Mouse (Mus musculus) heart, adult 8-10 months (tissue): ENCODE data around the gene Sae1. TPM values are rescaled to one million over a fixed set of nuclear protein-coding genes. Genes with fewer than 3 reads are reported as not detected.

ENCODE experiments used
- DNase-seq: peaks from one replicate; pipeline ENCODE4 v3.0.0; 2022; ENCODE audit warnings: low spot score
- total RNA-seq, 4 experiments: library from RNA; stranded (reverse); gene quantifications; 2 replicates each; pipeline ENCODE4 v1.2.4; 2022

Gene Sae1
- total RNA-seq = 10 to 100 TPM; 31.6 to 38.8 (median 36.1) TPM

DNA sequence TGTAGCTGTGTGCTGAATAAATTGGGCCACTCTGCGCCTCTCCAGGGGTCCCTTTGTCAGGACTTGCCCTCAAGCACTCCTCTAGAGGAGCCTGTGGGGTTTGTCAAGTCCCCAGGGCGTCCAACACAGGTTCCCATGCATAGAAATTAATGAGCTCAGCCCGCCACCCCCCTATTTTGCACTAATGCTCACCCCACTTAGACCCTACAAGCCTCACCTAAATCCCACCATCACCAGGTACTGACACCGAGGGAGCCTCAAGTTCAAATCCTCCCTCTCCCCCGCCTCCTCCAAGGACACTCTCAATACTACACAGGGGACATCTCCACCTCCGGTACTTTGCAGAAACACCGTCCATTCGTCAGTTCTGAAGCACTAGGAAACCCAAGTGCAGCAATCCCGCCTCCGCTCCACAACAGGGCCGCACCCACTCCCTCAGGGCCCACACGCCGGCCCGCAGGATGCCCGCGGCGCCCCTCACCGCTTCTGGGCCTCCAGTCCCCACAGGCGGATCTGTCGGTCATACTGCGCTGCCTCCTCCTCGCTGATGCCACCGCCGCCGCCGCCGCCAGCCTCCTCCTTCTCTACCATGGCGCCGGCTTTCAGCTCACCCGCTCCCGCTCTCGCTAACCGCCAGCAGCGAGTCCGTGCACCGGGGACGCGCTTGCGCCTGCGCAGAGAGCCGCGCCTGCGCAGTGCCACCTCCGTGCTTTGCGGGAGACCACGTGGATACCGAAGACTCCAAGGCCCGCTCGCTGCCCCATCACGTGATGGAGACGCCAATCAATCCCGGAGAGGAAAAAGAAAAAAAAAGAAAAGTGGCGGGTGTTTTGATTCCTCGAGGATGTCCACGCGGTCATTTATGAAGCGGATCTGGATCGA, at the start of gene Sae1:
TSS of gene Sae1 (minus strand) at position 647 of the 882 bp plus-strand sequence.
- peak; percentile 97 for DNase-seq

DNA sequence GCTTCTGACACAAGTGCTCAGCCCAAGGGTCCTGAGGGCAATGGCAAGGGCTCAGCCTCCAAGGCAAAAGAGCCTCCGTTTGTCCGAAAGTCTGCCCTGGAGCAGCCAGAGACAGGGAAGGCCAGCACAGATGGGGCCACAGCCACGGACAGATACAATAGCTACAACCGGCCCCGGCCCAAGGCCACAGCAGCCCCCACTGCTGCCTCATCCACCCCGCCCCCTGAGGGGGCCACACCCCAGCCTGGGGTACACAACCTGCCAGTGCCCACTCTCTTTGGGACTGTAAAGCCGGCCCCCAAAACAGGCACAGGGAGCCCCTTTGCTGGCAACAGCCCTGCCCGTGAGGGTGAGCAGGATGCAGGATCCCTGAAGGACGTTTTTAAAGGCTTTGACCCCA, 47.5 kb upstream of the Sae1 start:
- DNase-seq = no peak

DNA sequence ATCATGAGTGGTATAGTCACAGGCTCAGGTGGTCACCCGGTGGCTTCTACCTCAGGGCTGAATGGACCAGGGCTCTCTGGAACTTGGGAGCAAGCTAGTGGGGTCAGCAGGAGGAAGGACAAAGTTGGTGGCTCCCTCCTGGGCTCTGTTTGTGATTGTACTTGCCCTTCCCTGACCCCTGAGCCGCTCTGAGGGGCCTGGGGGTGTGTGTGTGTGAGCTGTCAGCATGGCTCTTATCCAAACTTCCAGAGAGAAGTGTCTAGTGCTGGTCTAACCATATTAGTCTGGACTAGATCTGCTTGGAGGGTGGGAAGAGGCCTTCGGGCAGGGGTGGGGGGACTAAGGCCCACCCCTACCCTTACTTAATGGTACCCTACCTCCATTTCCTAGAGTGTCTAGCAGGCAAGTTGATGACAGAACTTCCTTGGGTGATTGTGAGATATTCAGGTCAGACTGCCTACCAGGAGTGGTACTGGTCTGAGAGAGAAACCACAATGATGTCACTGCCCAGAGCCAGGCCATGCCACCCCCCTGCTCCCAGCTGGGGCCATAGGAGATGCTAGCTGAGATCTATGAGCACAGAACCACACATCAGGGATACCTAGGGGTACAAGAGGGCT, 45.9 kb upstream of the Sae1 start:
- no peak for DNase-seq

DNA sequence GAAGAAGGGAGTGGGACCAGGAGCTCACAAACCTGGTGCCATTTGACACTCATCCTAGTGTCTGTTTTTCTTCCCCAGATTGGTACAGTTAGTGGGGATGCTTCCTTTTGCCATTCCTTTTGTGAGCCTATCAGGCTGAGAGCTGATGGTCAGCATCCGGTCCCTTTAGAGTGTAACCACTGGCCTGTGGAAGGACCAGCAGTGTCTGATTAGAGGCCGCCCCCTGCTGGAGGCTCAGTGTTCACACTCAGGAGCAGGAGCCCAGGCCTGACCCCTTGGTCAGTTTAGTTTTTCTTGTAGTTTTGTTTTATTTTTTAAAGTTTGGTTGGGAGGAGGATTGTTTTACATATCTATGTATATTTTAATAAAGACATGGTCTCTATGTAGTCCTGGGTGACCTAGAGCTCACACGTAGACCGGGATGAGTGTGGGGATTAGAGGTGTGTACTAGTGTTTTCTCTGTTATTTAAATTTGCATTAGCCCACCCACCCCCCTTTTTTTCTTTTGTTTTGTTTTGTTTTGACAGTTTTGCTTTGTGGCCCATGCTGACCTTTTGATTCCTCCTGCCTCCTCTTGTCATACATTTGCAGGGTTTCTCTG, 38.6 kb upstream of the Sae1 start:
- DNase-seq = peak; percentile 87

DNA sequence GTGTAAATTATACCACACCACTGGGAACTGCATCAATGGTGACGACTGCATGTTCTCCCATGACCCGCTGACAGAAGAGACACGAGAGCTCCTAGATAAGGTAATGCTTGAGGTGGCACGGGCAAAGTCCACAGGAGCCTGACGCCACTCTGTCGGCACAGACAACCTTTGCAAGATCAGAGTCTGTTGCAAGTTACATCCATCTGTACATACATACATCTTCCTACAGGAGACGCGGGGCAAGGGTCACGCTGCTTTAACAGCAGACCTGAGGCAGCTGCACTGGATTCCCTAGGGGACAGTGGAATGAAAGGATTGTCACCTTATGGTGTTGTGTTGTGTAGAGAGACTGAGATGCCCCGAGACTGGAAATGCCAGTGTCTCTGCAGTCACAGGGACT, 38.1 kb upstream of the Sae1 start:
- no peak for DNase-seq

DNA sequence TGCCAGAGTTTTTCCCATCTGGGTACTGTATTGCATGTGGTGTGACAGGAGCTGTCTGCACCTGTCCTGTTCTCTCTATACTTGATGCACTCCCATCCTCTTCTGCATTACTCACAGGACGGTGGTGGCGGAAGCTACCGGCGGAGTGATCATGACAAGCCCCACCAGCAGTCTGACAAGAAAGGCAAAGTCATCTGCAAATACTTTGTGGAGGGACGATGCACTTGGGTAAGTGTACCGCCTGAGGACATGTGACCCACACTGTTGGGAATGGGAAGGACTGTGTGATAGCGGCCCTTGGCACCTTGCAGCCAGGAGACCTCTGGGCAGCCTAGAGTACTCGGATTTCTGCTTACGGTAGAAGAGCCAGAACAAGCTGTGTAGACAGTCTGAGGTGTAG, 36.1 kb upstream of the Sae1 start:
- DNase-seq = no peak

DNA sequence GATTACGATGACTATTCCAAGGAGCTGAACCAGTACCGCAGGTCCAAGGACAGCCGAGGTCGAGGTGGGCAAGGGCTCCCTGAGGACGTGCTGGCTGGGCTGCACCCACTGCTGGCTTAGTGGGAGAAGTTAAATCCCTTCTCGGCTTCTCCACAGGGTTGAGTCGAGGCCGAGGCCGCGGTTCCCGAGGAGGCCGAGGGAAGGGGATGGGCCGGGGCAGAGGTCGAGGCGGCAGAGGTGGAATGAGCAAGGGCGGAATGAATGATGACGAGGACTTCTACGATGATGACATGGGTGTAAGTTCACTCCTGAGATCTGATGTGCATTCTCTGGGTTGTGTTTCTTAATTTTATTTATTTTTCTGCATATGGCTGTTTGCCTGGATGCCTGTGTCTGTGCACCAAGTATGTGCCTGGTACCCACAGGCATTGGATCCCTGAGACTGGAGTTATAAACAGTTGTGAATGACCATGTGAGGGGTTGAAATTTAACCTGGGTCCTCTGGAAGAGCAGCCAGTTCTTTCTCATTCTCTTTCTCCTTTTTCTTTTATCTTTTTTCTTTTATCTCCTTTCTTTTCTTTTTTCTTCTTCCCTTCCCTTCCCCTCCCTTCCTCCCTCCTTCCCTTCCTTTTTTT, 34.7 kb upstream of the Sae1 start:
- DNase-seq = no peak

DNA sequence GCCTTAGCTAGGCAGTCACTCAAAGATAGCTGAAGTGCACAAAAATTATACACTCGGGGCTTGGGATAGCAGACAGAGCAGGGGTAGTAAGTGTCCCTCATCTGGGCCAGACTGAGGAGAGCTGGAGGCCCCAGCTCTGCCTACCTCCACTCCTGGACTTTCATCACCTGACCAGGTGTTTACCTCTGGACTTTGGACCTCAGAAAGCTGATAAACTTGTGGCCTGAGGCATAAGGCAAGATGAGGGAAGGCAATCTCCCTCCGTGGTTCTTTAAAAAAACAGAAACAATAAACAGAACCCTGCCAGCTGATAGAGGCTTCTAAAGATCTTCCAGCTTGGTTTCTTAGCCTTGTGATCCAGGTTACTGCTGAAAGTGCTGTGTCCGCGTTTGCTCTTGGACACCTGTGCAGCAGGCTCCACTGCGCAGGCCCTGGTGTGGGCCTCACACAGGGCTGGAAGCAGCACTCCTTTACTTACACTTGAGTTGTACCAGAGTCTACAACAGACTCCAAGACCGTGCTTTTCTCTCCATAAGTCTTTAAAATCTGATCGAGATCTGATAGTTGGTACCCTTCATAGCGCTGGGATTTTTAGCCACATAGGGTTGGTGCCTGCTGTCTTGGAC, 33.0 kb upstream of the Sae1 start:
- DNase-seq = no peak

DNA sequence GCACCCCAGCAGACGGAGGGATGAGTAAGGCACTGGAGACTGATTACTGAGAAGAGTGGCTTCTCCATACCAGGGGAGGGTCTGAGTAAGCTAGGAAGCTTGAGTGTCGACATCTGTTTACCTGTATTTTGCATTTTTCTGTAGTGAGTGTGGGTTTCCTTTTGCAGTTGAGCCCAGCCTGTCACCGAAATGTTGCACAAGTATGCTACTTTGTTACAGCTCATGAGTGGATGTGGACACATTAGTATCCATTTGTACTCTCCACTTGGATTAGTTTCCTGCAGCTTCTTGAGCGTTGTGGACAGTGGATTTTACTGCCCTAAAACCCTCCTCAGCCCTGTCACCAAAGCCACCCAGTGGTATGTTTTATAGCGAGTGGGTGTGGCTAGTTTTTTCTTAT, 31.1 kb upstream of the Sae1 start:
- no peak for DNase-seq

DNA sequence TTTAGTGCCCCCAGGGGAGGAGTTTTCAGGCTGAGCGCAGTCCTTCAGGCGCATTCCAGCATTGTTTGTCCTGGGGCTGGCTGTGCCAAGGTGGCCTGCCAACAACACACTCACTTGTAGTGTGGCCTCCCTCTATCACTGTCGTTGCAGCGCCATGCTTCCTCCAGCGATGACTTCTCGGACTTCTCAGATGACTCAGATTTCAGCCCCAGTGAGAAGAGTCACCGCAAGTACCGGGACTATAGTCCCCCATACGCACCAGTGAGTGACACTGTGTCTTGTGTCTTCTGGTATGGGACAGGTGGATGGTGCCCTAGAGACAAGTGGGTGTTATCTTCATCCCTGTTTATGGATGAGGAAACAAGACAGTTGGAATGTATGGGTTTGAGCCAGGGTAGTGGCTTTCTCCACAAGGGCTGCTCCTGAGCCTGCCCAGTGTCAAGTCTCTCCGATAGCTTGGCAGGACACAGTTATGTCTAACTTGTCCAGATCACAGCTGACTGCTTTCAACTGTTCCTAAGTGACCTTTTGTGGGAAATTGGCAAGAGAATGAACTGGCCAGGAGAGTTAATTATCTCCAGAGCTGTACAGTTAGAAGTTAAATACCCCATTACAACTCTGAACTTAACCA, 29.6 kb upstream of the Sae1 start:
- peak; percentile 66 for DNase-seq

DNA sequence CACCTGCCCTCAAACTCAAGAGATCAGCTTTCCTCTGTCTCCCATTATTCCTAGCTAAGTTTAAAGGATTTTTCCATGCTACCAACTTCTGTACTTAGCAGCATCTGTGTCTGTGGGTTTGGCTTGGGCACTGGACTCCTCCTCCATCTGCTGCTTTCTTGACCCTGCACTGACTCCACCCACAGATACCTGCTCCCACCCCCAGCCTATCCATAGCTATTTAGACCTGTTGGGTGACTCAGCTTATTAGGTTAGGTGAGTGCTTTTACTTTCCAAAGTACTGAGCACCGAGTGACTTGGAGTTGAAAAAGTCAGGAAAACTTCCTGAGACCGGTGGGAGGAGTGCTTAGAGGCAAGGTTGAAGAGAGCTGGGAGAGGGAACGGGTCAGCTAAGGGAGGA, 27.8 kb upstream of the Sae1 start:
- DNase-seq = no peak

DNA sequence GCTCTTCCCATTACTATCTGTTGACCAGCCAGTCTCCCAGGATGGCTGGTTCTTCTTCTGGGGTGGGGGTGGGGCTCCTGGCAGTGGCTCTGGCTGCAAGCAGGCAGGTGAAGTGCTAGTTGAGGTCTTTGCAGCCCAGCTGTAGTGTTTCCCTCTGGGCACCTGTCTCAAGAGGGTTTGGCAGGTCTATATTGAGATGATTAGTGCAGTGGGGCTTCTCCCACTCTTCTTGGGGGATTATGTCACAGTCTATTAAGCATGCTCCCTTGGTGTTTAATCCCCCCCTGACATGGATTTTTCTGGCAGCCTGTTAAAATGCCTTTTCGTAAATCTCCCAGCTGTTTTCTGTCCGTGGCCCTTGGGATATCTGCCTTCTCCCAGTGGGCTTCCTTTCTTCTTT, 25.3 kb upstream of the Sae1 start:
- DNase-seq = no peak

DNA sequence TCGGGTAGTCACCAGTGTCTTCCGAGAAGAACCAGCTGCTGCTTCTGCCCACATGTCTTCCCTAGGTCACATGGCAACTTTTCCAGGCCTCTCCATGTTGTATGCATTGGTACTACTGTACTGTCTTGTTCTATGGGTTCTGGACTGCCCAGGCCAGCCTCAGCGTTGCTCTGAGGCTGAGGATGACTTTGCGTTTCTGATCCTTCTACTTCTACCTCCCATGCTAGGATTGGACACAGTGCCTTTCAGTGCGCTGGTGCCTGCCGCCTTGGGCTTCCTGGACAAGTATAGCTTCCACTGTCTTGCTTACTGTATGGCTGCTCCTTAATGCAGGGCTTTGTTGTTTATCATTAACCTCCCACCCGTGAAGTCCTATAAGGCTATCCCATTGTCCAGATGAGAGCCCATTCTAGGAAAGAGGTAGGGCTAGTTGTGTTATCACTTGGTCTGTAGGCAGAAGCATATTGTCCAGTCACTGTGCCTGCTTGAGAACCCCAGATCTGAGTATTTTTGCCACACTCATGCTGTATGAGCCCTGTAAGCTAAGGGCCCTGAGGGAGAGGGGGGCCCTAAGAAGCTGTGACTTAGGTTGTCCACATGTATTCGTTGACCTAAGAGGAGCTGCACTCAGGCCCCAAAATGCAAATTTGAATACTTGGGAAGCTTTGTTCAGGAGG, 24.8 kb upstream of the Sae1 start:
- DNase-seq = no peak

DNA sequence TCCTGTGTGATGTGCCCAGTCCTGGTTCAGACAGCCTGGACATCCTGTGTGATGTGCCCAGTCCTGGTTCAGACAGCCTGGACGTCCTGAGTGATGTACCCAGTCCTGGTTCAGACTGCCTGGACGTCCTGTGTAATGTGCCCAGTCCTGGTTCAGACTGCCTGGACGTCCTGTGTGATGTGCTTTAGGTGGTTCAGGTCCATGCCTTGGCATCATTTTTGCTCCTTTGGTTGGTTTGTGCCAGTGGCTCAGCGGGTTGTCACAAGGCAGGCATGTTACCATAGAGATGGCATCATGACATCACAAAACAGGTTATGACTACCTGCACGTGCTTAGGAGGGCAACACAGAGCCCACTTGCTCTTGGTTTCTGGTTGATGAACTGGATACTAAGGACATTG, 23.5 kb upstream of the Sae1 start:
- DNase-seq = no peak

DNA sequence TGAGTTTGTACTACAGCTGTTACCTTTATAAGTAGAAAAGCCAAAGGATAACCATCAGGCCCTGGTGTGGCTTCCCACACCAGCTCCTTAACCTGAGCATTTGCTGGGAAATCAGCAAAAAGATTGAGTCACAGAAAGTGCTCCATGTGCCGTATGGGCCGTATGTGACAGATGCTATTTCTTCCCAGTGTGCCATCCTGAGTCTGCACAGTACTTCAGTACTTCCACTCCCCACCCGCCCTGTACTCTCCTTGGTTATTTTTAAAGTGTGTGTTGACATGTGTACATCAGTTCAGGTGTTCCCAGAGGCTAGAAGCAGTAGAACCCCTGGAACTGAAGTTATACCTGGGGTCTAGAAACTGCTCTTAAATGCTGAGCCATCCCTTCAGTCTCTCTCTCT, 19.4 kb upstream of the Sae1 start:
- DNase-seq = no peak

DNA sequence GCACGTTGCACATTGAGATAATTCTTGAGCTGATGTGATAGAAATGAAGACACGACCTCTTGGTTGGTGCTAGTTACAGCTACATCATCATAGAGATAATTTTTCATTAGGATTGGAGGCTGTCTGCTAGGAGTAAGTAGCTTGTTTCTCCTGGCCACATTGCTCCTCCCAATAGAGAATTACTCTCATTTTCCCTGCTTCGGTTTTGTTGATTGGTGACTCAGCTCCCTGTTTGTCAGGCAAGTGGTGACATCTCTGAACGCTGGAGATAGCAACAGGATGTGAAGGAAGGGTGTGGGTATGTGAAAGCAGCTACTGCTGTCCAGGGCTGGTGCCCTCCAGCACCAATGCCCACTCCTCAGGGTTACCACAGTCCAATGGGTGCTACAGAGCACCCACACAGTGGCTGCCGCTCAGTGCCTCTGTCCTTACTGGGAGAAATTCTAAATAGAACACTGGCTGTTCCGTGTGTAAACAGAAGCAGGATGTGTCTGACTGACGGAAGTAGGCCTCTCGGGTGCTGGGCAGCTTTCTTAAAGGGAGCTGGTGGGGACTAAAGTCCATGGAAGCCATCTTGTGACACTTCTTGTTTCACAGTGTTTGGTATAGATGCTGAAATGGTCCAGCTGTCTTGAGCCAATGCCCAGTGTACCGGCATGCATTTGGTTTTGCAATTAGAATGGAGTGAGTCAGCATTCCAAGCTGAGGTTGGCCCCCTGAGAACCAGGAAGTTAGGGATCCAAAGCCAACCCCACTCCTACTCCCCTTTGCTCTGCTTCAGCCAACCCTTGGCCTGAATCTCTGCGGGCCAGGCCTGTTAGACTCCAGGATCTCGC, 18.1 kb upstream of the Sae1 start:
- peak; percentile 87 for DNase-seq

DNA sequence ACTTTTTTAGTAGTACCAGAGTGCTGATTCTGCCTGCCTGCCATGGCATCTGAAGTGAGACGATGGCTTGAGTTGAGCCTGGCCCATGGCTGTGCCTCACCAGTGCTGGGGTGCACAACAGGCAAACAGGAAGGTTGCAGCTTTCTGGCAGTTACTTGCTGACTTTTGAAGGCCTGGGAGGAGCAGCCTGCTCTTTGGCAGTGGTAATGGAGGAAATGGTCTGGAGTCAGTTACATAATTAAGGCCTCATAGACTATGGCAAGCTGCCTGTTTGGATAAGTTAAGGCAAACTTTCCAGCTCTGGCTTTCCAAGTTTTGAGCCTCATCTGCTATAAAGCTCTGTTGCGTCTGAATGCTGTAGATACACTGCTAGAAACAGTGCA, 17.5 kb upstream of the Sae1 start:
- DNase-seq = peak; percentile 85

DNA sequence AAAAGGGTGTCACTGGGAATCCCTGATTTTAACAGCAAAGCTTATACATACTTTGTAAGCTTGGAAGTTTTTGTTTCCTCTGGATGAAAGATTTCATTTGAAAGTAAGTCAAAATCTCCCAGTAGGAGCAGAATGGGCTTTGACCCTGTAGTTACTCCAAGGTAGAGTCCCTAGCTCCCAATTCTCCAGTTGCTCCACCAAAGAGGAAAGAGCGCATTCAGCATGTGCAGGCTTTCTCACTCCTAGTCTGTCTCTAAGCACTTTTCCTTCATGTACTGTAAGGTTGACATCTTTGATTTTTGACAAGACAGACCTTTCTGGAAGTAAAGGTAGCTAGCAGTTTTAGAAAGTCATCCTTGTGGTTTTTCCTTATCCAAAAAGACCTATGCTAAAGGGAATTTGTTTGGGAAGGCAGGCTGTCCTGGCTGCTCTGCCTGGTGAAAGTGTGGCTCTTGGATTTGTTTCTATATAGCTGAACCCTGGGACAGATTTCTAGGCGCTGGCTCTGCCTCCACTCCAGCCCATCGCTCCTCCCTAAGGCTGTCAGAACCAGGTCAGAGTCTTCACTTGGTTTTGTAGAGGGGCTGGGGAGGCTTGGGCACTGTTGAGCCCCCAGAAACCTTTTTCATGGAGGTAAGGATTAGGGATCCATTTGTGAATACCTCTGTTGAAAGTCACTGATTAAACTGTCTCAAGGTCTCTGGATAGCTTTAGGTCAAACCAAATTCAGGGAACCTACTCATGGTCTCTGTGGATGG, 16.9 kb upstream of the Sae1 start:
- no peak for DNase-seq
